Mouse (Mus musculus) small intestine, adult 2 months (tissue): Measurements from ENCODE around the gene Snrnp48. TPM values are rescaled to one million over a fixed set of nuclear protein-coding genes. Genes with fewer than 3 reads are reported as not detected.

Experiments
- H3K27ac ChIP-seq: fragments of 200-500 bp; 2 replicates; pipeline ENCODE4 v1.5.1; 2012; ENCODE audit warnings: low read depth, low read length, control low read depth, inconsistent platforms; ENCODE audit not compliant: insufficient read depth
- H3K27me3 ChIP-seq: fragments of 200-500 bp; 2 replicates; pipeline ENCODE4 v1.6.1; 2012; ENCODE audit warnings: mild to moderate bottlenecking, moderate library complexity, low read length, inconsistent platforms; ENCODE audit not compliant: control insufficient read depth, insufficient read depth
- H3K36me3 ChIP-seq: fragments of 200-500 bp; 2 replicates; pipeline ENCODE4 v1.6.1; 2012; ENCODE audit warnings: mild to moderate bottlenecking, low read length, control low read depth, inconsistent platforms; ENCODE audit not compliant: control insufficient read depth, insufficient read depth
- H3K4me1 ChIP-seq: fragments of 200-500 bp; 2 replicates; pipeline ENCODE4 v1.6.1; 2012; ENCODE audit warnings: low read length, inconsistent platforms, mixed read lengths; ENCODE audit not compliant: control insufficient read depth, insufficient read depth, insufficient read length
- H3K4me3 ChIP-seq: fragments of 200-500 bp; 2 replicates; pipeline ENCODE4 v1.5.1; 2012; ENCODE audit warnings: low read depth, mild to moderate bottlenecking, control low read depth, inconsistent platforms, low read length, moderate library complexity
- CTCF ChIP-seq: fragments of 200-500 bp; IDR thresholded peaks from 2 replicates; pipeline ENCODE4 v1.5.1; 2012; ENCODE audit warnings: low read depth, mild to moderate bottlenecking, control low read depth, inconsistent platforms, low read length, moderate library complexity, mixed read lengths; ENCODE audit not compliant: insufficient replicate concordance, insufficient read length; ENCODE audit errors: extremely low read depth
- POLR2A ChIP-seq: fragments of 200-500 bp; IDR thresholded peaks from 2 replicates; pipeline ENCODE4 v1.6.1; 2012; ENCODE audit warnings: low read depth, mild to moderate bottlenecking, control low read depth, inconsistent platforms, low read length, moderate library complexity
- WGBS: fragments of 180-500 bp; shearing (Covaris S2); methylation state at CpG from one replicate; pipeline ENCODE4 v1.1.7; 2018; 5-methylcytosine and 5-hydroxymethylcytosine counted together
- polyA plus RNA-seq: library from polyadenylated mRNA; depleted of rRNA; stranded (reverse); fragments of >200 nt; gene quantifications from 2 replicates; pipeline ENCODE4 v1.2.3, GENCODE M21; 2012

The Snrnp48 gene
- polyA plus RNA-seq, 1 experiment: 20.9 TPM

GRCm38 (mm10) chr13:38170707-38171144, 34.0 kb upstream of the Snrnp48 start:
- peaks cover 2% of the 10 kb centered on the region; the same call in 1 of the 2 replicates for H3K4me1 ChIP-seq
- H3K4me3 ChIP-seq: no peak overlapping the region
- peaks cover 50% of the 10 kb centered on the region for H3K36me3 ChIP-seq
- peak overlapping the region; percentile 81 for H3K27ac ChIP-seq
- TF ChIP-seq CTCF: no peak
- no peak for TF ChIP-seq POLR2A
- 6% methylated on average over 4 of the region's 4 CpGs for WGBS
- H3K27me3 ChIP-seq: no peaks in the 10 kb centered on the region

GRCm38 (mm10) chr13:38193406-38193805, 11.3 kb upstream of the Snrnp48 start:
- WGBS: 69% methylated on average over 10 of the region's 10 CpGs
- no peak overlapping the region for H3K4me3 ChIP-seq
- peaks cover 81% of the 10 kb centered on the region for H3K36me3 ChIP-seq
- H3K27ac ChIP-seq: no peak overlapping the region
- no peaks in the 10 kb centered on the region for H3K27me3 ChIP-seq
- no peaks in the 10 kb centered on the region for H3K4me1 ChIP-seq
- TF ChIP-seq CTCF (no peak), POLR2A (no peak)

- 24% methylated on average over 6 of the region's 6 CpGs for WGBS
- no peaks in the 10 kb centered on the region for H3K27me3 ChIP-seq
- no peak overlapping the region for H3K4me3 ChIP-seq
- peak overlapping the region; percentile 61 for H3K27ac ChIP-seq
- TF ChIP-seq POLR2A: no peak
- no peak for TF ChIP-seq CTCF
- H3K36me3 ChIP-seq: peaks cover 17% of the 10 kb centered on the region
- peaks cover 2% of the 10 kb centered on the region for H3K4me1 ChIP-seq
Measured at GRCm38 (mm10) chr13:38201413-38201812, 3.3 kb upstream of the Snrnp48 start.

GRCm38 (mm10) chr13:38204171-38204570, 567 bp upstream of the Snrnp48 start:
- no peak for TF ChIP-seq POLR2A
- no peak for TF ChIP-seq CTCF
- Histone ChIP-seq H3K27me3 (no peaks in the 10 kb centered on the region), H3K27ac (no peak overlapping the region), H3K4me3 (no peak overlapping the region), H3K36me3 (no peaks in the 10 kb centered on the region), H3K4me1 (peaks cover 4% of the 10 kb centered on the region)
- 46% methylated on average over 4 of the region's 4 CpGs for WGBS

- Histone ChIP-seq H3K4me3 (no peak overlapping the region), H3K27ac (no peak overlapping the region), H3K4me1 (peaks cover 2% of the 10 kb centered on the region; the same call in 1 of the 2 replicates), H3K27me3 (no peaks in the 10 kb centered on the region), H3K36me3 (peaks cover 36% of the 10 kb centered on the region)
- TF ChIP-seq POLR2A (no peak), CTCF (no peak)
- 80% methylated on average over 5 of the region's 5 CpGs for WGBS
Measured at GRCm38 (mm10) chr13:38211122-38211521, 6.4 kb downstream of the Snrnp48 start.

GRCm38 (mm10) chr13:38218686-38219085, 13.9 kb downstream of the Snrnp48 start:
- TF ChIP-seq POLR2A (no peak), CTCF (no peak)

GRCm38 (mm10) chr13:38220331-38220730, 15.6 kb downstream of the Snrnp48 start:
- TF ChIP-seq CTCF (no peak), POLR2A (no peak)
- WGBS: 81% methylated on average over 6 of the region's 6 CpGs
- Histone ChIP-seq H3K36me3 (peaks cover 79% of the 10 kb centered on the region), H3K27ac (no peak overlapping the region), H3K27me3 (no peaks in the 10 kb centered on the region), H3K4me1 (no peaks in the 10 kb centered on the region), H3K4me3 (no peak overlapping the region)

More at GRCm38 (mm10) chr13:38218686-38219085, 13.9 kb downstream of the Snrnp48 start:
- Histone ChIP-seq H3K27ac (no peak overlapping the region), H3K36me3 (peaks cover 73% of the 10 kb centered on the region), H3K4me3 (no peak overlapping the region), H3K4me1 (no peaks in the 10 kb centered on the region), H3K27me3 (no peaks in the 10 kb centered on the region)
- WGBS: 95% methylated on average over 3 of the region's 3 CpGs
